Mouse (Mus musculus) gastrocnemius, postnatal 14 days (tissue): ENCODE results near the gene Nectin4. TPM values are rescaled to one million over a fixed set of nuclear protein-coding genes. Genes with fewer than 3 reads are reported as not detected.
"Not testable (repeated sequence)": the region's sequence is repeated elsewhere in the genome, so short reads cannot be mapped to it uniquely, and the experiment has no call there.

Source experiments
- DNase-seq: peaks from one replicate; pipeline ENCODE4 v3.0.0; 2021; ENCODE audit warnings: mixed read lengths
- intact Hi-C: fragments of 180-260 bp; cut with DNase I; formaldehyde crosslinking; loops from one replicate; pipeline ENCODE4 v1.15.1; 2025; ENCODE audit warnings: low total_unique reads
- long read RNA-seq, 2 experiments: library from polyadenylated mRNA; stranded (forward); transcript quantifications; one replicate each; pipeline ENCODE4 v2.0.0; 2021
- total RNA-seq, 2 experiments: library from RNA; stranded (reverse); gene quantifications; 2 replicates each; pipeline ENCODE4 v1.2.3; 2021

Gene Nectin4
- not detected for total RNA-seq
- long read RNA-seq, experiment 1, result 0 reads
- long read RNA-seq, experiment 2, result 0 reads

DNA sequence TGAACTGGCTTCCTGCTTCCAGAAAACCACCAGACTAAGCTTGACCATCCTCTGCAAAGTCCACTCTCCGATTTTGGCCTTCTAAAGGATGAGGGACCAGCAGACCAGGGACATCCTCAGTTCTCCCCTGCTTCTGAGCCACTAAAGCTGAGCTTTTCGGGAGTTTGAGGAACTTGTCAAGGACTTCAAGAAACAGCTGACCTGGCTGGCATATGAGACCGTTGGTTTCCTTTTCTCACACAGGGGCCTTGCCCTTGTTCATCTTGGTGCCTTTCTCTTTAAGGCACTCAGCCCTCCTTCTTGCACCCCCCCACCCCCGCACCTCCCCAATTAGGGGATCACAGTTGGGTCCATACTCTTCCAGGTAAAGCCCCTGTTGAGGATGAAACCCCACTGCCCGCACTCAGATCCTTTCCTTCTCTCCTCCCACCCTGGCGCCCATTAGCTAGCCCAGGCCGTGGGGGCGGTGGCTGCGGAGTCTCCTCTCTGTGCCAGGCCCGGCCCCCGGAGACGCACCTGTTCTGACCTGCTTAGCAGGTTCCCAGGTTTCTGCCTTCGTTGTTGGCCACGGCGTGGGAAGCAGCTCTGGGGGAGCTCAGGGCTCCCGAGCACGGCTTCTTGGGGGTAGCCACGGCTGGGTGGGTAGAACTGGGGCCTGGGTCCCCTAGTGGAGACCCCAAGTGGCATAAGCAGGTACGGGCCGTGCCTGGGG lies at the start of gene Nectin4:
TSS of gene Nectin4 (plus strand) at position 255 of the 712 bp plus-strand sequence.
- no peak for DNase-seq
- intact Hi-C loops, result no loop called here

DNA sequence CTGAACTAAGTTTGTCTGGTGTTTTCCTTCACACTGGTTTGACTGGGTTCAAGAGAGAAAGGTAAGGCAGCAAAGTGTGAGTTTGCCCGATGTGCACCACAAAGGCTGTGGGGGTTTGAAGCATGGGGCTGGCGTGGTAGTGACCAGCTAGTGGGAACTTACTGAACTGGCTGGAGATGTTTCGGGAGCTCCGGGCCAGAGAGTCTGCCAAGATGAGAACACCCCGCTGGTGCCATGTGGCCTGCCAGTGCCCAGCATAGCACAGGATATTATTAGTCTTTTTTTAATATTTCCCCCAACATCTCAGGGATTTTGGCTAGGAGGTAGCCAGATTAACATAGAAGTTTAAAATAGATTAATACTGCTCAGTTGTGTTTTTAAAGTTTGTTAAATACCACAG lies 49.7 kb upstream of the Nectin4 start:
- intact Hi-C loops, result loop anchor here (2.0 kb wide), 1 partner anchor 37 kb away; no protein-coding TSS in a partner anchor

DNA sequence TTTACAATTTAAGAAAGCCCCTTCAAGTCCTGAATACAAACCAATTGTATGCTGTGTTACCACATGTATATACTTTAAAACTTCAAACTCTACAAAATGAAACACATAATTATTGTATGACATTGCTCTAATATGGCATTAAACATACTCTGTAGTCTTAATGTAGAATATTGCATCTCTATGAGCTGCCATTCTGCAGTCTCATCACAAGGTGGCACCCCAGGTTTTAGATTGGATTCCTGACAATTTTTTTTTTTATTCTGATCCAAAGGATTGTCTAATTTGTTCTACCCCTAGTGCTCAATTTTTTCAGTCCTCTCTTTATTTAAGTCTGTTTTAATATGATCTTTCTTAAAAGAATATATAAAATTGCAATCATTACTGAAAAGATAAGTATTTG lies 48.5 kb upstream of the Nectin4 start:
- intact Hi-C loops, result loop anchor here (2.0 kb wide), 1 partner anchor 35 kb away; no protein-coding TSS in a partner anchor
- no peak for DNase-seq

More for the DNA sequence above, 49.7 kb upstream of the Nectin4 start:
- DNase-seq, result no peak

DNA sequence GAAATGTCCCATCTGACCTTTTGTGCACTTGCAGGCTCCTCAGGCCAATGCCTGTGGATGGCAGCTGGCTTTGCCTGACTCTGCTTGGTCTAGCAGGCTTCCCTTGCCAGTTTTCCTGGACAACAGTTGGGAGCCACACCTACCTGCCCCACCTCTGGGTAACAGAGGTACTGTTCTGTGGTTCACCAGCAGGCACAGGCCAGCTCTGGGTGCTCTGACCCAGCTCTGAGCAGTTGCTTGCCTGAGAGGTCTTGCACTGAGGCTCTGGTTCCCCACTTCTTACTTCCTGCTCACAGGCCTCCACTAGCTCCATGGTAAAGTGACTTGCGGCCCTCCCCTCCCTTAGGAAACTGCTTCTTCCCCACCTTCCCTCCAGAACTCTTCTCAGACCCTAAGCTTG lies 47.9 kb upstream of the Nectin4 start:
- intact Hi-C loops, result no loop called here

DNA sequence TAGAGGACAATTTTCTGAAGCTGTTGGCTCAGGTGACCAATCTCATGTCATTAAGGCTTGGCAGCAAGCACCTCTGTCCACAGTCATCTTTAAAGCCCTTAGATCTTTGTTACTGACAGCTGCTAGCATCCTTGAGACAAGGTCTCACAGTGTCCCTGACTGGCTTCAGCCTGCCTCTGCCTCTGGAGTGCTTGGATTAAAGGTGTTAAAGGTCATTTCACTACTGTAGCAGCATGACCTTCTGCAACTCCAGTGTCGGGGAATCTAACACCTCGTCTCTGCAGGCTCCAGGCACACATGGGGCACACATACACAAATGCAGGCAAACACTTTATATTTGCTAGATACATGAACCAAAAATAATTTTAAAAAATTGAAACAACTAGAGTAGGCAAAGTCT lies 44.3 kb upstream of the Nectin4 start:
- intact Hi-C loops, result no loop called here
- DNase-seq, result no peak

More for the DNA sequence above, 47.9 kb upstream of the Nectin4 start:
- no peak for DNase-seq

DNA sequence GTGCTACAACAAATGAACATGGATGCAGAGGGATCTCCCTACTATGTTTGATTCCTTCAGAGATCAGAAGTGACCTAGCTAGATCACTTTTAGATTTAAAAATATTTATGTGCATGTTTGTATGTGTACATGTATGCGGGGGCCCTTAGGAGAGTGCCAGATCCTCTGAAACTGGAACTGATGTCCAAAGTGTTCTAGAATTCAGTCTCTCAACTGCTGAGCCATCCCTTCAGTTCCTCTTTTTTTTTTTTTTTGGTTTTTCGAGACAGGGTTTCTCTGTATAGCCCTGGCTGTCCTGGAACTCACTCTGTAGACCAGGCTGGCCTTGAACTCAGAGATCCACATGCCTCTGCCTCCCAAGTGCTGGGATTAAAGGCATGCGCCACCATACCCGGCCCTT lies 43.3 kb upstream of the Nectin4 start:
- intact Hi-C loops, DNase-seq: not testable (repeated sequence)

DNA sequence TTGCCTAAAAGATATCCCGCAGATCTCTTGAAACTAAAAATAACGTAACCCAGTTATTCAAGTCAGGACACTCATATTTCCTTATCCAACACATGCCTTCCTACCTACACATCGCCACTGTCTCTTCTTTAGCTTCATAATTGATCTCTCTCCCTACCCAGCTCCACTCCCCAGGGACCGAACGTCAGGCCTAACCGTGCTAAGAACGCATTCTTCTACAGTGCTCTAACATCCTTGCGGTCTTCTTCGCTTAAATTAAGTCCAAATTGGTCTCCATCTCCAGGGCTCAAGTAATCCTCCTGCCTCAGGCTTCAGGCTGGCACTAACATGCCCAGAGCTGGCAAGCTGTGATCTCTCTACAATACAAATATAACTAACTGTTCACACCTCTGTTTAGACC lies 41.7 kb upstream of the Nectin4 start:
- intact Hi-C loops, result no loop called here
- DNase-seq, result no peak

DNA sequence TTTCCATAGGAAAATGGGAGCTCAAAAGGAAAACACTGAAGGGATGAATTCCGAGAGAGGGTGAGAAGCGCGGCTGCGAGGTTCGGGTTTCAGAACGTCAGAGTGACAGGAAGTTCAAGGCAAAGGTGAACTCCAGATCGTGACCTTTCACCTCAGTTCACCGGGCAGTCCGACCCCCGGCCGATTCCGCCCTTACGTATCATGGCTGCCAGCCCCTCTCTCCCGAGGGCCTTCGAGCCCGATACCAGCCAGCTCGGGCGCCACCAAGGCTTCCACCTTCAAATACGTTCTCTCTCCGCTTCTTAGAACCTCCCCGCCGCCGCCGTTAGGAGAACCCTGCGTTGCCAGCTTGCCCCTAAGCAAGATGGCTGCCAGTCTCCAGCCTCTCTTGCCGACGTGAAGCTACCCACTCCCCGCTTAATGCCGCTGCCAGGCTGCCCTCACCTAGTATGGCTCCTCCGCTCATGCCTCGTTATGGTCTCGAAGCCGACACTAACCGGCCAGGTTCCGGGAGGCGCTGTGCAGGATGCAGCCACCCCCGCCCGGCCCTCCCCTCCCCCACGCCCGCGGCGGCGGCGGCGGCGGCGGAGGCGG lies 41.0 kb upstream of the Nectin4 start, which contains the start of gene Dedd:
TSS of gene Dedd (plus strand) at position 307 of the 594 bp plus-strand sequence.
- peak; percentile 91 for DNase-seq

DNA sequence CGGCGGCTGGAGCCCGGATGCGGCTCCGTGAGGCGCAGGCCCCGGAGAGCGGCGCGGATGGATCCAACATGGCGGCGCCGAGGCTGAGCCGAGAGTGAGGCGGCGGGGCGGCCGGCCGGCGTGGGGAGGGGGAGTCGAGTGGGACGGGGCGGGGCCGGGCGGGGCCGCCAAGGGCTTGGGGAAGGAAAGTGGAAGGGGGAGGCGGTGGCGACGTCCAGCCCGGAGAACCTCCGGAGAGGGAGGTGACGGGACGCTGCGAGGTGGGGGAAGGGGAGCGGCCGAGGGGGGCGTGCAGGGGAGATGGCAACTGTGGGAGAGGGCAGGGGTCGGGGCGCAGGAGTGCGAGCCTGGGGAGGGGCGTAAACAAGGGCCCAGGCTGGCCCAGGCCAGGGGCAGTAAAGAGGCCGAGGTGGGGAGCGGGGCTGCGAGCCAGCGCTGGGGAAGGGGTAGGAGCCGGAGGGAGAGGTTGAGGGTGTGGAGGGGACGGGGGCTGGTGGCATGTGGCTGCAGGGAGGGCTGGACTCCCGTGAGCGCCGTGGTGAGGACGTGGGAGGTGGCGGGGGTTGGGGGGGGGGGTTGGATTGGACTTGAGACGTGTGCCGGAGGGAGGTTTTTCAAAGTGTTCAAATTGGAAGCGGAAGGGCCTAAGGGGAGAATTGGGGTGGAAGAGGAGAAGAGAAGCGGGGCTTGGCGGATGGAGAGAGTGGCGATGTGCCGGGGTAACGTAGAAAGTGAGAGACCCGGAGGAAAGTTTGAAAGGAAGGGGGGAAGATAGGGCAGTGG lies 40.3 kb upstream of the Nectin4 start:
- DNase-seq, result peak; percentile 86
- intact Hi-C loops, result no loop called here

More for the DNA sequence above, 41.0 kb upstream of the Nectin4 start, which contains the start of gene Dedd:
- intact Hi-C loops, result no loop called here

DNA sequence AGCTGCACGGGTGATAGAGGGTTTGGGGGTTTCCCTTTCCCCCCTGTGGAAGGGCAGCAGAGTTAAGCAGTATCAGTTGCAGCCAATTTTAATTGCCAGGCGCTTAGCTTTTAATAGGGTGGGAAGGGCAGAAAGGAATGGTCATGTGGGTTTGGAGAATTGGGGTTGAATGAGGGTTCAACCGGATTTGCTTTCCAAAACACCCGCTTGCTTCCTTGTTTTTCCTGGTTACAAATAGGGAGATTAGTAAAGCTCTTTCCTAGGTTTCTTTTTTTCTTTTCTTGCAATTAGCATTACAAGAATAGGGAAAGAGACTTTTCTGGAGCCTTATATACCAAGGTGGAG lies 39.7 kb upstream of the Nectin4 start:
- DNase-seq, result no peak
- intact Hi-C loops, result no loop called here

DNA sequence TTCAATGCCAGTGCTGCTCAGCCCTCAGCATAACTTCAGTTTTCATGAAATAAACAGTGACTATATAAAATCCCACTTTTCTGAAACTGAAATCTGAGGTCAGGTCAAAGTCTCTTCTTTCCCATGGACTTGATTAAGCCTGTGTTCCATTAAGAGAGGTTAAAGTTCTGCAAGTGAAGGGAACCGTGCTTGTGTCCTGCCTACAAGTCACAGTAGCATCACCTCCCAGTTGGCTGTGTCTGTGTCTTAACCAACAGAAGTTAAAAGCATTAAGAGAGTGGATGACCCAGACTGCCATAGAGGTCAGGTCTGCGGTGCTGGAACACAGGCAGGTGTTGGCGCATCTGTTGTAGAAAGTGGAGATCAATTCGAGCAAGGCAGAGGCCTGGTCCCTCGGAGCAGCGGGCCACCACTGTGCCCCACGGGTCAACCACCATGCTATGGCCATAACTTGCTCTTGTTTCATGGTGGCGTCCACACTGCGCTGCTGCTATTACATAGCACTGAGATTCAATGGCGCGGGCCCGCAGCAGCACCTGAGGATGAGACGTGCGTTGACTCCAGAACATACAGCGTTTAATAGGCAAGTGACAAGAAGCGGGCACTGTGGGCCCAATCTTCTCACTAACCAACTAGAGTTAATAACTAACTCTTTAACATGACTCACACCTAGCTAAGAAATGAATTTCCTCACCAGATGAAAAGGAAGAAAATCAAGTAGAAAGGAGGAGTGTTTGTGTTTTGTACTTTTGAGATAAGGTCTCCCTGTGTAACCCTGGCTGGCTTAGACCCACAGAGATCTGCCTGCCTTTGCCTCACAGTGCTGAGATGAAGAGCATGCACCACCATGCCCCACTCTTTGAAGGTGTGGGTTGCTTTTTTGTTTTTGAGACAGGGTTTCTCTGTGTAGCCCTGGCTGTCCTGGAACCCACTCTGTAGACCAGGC lies 27.4 kb upstream of the Nectin4 start:
- no peak for DNase-seq
- intact Hi-C loops, result no loop called here

DNA sequence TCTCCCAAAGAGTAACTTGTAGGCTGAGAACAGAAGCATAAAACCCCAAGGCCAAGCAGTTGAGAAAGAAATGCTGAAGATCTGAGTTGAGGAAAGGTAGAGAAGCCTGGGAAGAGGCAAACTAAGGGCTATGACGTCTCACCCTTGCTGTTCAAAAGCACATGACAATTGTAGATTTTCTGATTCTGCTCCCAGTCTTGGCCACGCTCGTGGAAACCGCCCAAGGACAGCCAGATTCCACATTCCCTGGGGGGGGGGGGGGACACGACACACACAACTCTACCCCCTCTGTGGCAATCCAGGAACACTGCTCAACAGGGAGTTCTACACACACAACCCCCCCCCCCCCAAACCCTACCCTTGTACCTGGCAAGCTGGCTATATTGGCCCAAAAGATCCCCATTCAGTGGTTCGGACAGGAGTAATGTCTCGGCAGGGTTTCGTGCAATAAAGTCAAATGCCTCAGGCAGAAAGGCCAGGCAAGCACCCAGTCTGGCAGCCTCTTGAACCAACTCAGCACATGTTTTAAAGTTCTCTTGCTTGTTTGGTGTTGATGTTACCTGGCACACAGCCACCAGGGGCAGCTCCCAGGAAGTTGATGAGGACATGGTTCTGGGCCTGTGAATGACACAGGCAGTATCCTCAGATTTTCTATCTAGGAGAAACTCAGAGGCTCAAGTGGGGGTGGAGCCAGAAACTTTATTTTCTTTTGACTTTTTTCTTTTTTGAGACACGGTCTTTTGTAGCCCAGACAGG lies 25.8 kb upstream of the Nectin4 start:
- intact Hi-C loops, result no loop called here
- DNase-seq, result peak; percentile 43

DNA sequence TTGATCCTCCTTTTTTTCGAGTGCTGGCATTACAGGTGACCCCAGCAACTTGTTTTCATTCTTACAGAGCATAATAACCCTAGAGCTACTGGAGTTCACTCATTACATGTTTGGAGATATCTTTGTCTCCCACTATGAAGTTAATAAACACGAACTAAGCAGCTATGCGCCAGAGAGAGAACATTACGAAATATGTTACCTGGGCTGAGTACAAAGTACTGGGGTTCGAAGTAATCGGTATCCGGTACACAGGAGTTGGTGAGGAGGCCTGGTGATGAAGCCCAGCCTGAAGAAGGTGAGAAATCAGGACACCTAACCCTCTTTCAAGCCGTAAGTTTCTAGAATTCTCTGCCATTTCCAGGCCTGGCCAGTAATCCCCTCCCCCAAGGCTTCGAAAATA lies 25.2 kb upstream of the Nectin4 start:
- intact Hi-C loops, result no loop called here
- no peak for DNase-seq

DNA sequence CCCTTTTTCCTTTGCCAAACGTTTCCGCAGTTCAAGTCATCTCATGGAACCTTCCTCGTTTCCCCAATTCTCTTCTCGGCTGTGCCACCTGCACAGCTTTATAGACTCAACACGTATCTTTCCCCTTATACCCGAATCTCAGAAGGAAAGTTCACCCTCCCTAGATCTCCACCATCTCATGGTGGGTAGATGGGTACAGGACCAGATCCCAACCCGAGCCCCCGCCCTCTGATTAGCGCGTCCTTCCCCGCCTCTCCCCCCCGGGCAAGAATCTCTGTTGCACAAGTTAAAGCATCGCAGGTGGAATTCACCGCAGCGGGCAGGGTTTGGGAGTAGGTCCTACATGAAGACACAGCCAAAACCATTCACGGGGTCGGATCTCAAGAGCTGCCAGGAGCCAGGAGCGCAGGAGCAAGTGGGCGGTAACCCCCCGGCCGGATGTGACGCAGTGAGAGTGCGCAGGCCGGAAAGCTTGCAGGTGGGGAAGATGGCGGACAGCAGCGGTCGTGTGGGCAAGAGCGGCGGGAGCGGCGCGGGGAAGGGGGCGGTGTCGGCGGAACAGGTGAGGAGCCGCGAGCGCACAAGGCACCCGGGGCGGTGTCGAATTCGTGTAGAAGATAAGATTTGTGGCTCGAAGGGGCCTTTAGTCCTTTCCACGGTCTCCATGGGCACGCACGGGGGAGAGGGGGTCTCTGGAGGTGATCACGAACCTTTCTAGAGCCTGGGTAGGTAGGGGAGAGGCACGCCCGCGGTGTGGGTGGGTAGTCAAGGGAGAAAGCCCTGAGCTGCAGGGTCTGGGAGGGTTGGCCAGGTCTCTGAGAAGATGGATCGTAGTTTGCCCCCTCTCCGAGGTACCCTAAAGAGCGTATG lies 24.4 kb upstream of the Nectin4 start, which contains the start of the genes Nit1 and Pfdn2:
TSS of gene Nit1 (minus strand) at position 422 of the 870 bp plus-strand sequence.
TSS of gene Pfdn2 (plus strand) at position 446 of the 870 bp plus-strand sequence.
- peak; percentile 92 for DNase-seq
- intact Hi-C loops, result no loop called here

DNA sequence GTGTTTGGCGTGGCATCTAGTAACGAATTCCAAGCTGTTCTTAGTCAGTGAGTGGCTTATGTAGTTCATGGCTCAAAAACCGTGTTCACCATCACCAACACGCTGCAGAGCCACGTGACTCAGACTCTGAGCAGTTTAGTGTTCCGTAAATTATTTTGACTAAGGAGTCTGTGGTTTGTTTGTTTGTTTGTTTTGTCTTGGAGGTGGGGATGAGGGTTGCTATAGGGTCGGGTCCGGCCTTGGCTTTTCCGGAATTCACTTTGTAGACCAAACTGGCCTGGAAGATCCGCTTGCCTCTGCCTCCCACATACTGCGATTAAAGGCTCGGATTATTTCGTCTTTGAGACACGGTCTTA lies 23.8 kb upstream of the Nectin4 start:
- intact Hi-C loops, result no loop called here
- DNase-seq, result no peak

DNA sequence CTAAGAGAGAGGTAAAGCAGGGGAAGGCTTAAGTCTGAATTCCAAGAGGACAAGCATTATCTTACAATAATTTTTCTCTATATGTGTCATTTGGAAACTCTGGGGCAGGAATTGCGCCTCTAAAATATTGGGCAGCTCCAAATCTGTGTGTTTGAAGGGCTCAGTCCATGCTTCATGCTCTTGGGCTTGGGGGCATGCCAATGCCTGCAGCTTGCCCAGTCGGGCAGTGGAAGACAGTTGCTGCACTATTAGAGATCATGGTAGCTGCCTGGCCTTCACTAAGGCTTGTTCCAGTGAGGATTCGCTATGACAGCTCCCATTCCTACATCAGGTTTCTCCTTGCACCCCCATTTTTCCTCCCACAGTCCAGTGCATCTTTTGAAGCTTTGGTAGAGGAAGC lies 21.2 kb upstream of the Nectin4 start:
- DNase-seq, result no peak
- intact Hi-C loops, result no loop called here

DNA sequence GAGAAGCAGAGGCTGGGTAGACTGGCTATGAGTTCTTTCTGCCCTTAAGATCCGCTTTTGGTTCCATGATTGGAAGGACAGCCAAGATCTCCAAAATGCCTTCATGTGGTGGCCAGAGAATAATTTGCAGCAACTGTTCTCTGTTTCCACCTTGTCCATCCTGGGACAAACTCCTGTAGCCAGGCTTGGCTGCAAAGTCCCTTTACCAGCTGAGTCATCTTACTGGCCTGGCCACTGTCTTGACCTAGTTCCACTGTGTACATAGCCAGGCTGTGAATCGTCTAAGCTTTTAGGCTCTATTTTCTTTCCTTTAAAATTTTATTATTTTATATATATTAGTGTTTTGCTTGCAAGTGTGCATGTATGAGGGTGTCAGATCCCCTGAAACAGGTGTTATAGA lies 20.7 kb upstream of the Nectin4 start:
- DNase-seq, result no peak
- intact Hi-C loops, result no loop called here
